ENCODE assay signal across 7 mouse cellular contexts in genomic region chr4:98545376-98545775, GRCm38 (mm10).
DNase-seq lines count a peak whose midpoint lies in the region; ATAC-seq and TF ChIP-seq lines count a peak whose summit lies in the region.

No protein-coding gene starts in this region.

- no peak for DNase-seq in left cerebral cortex, adult 2 months (ENCODE audit: extremely low spot score in 1 of 2, low spot score in 2 of 2)
- no peak for DNase-seq in left cerebral cortex, adult 9 months (ENCODE audit: low spot score in 2 of 2)
- peak; percentile 81 for DNase-seq in brain, embryonic 14.5 days (ENCODE audit: low read depth)
- peak; percentile 72 for DNase-seq in embryonic facial prominence, embryonic 14.5 days (ENCODE audit: low spot score)
- DNase-seq in lung, postnatal 0 days (ENCODE audit: low spot score): peak; percentile 73
- DNase-seq in right cerebral cortex, postnatal 25 days: no peak
- DNase-seq in left cerebral cortex, adult 8-10 months (ENCODE audit: low spot score in 2 of 2): no peak

- H3K27me3 ChIP-seq in embryonic facial prominence, embryonic 14.5 days (replicated peaks; ENCODE audit: control insufficient read depth, insufficient read depth, low read length): no peaks in the 10 kb centered on the region
- no peaks in the 10 kb centered on the region for H3K27me3 ChIP-seq in lung, postnatal 0 days (replicated peaks; ENCODE audit: insufficient read depth, low read length)

- TF ChIP-seq POLR2A in brain, embryonic 14.5 days (IDR thresholded peaks at IDR 0.05; ENCODE audit: borderline replicate concordance, extremely low read depth, insufficient read depth, insufficient read length, poor library complexity, severe bottlenecking): no peak

- H3K36me3 ChIP-seq in embryonic facial prominence, embryonic 14.5 days (ENCODE audit: control insufficient read depth, insufficient read depth, low read length): no peaks in the 10 kb centered on the region
- H3K36me3 ChIP-seq in lung, postnatal 0 days (ENCODE audit: insufficient read depth, low read length): no peaks in the 10 kb centered on the region

- H3K4me3 ChIP-seq in left cerebral cortex, adult 2 months: no peak overlapping the region
- H3K4me3 ChIP-seq in embryonic facial prominence, embryonic 14.5 days (ENCODE audit: low read depth, low read length): no peak overlapping the region
- H3K4me3 ChIP-seq in lung, postnatal 0 days (ENCODE audit: low read depth, low read length): no peak overlapping the region

- TF ChIP-seq CTCF in left cerebral cortex, adult 2 months (IDR thresholded peaks at IDR 0.05): peak; percentile 67
- peak; percentile 64; the same call in 1 of the 2 replicates for TF ChIP-seq CTCF in brain, embryonic 14.5 days (IDR thresholded peaks at IDR 0.05; ENCODE audit: borderline replicate concordance, extremely low read depth, insufficient read depth, insufficient read length)
- TF ChIP-seq CTCF in lung, postnatal 0 days (IDR thresholded peaks at IDR 0.05): peak; percentile 77

- no peak for TF ChIP-seq EP300 in lung, postnatal 0 days (IDR thresholded peaks at IDR 0.05)

- no peak overlapping the region for H3K27ac ChIP-seq in left cerebral cortex, adult 2 months
- H3K27ac ChIP-seq in embryonic facial prominence, embryonic 14.5 days (replicated peaks; ENCODE audit: low read depth, low read length): no peak overlapping the region
- H3K27ac ChIP-seq in lung, postnatal 0 days (ENCODE audit: low read length): no peak overlapping the region

- ATAC-seq in embryonic facial prominence, embryonic 14.5 days (ENCODE audit: low read depth): peak; percentile 67
- peak; percentile 73 for ATAC-seq in lung, postnatal 0 days

- WGBS in embryonic facial prominence, embryonic 14.5 days: 18% methylated on average over 1 of the region's 1 CpGs
- 44% methylated on average over 1 of the region's 1 CpGs for WGBS in lung, postnatal 0 days

- no peaks in the 10 kb centered on the region for H3K4me1 ChIP-seq in embryonic facial prominence, embryonic 14.5 days (ENCODE audit: control insufficient read depth, insufficient read depth, low read length)
- H3K4me1 ChIP-seq in lung, postnatal 0 days (ENCODE audit: insufficient read depth, low read depth, low read length): no peaks in the 10 kb centered on the region

- no peak overlapping the region for H3K4me2 ChIP-seq in embryonic facial prominence, embryonic 14.5 days (ENCODE audit: low read depth, low read length)
- H3K4me2 ChIP-seq in lung, postnatal 0 days (replicated peaks; ENCODE audit: low read depth, low read length): no peak overlapping the region

- no peak overlapping the region for H3K9ac ChIP-seq in embryonic facial prominence, embryonic 14.5 days (ENCODE audit: low read depth, low read length)
- H3K9ac ChIP-seq in lung, postnatal 0 days (replicated peaks; ENCODE audit: low read depth): no peak overlapping the region

- intact Hi-C loops in left cerebral cortex, adult 2 months (cut with DNase I): loop anchor here (1.0 kb wide), 1 partner anchor 157 kb away; no protein-coding TSS in a partner anchor

- H3K9me3 ChIP-seq in embryonic facial prominence, embryonic 14.5 days (ENCODE audit: control insufficient read depth, low read length): no peaks in the 10 kb centered on the region
- H3K9me3 ChIP-seq in lung, postnatal 0 days (ENCODE audit: low read length): no peaks in the 10 kb centered on the region

Comparison
In these comparisons a context has a peak if more than half of its experiments do, and no peak if none do; other contexts are left out.
1. DNase-seq: peak in brain, embryonic 14.5 days (single experiment), embryonic facial prominence, embryonic 14.5 days (single experiment) and lung, postnatal 0 days (single experiment); none in left cerebral cortex, adult 2 months (0 of 2), left cerebral cortex, adult 9 months (0 of 2), right cerebral cortex, postnatal 25 days (single experiment) and left cerebral cortex, adult 8-10 months (0 of 2).
2. Peak in every context shown above with its lines, with median percentiles within 50 percentile points of each other: CTCF ChIP-seq.